Mouse (Mus musculus): ENCODE measurements at regions not wholly inside any gene's neighbourhood (a gene's known extent, or its start where the extent isn't known, plus 50 kb on each side); places are given as distances from the start of the nearest gene placed in this dataset.

- DNase-seq (ENCODE audit: low spot score in 2 of 2) = no peak
Measured at GRCm38 (mm10) chr6:84441721-84442480, 151.8 kb downstream of the Cyp26b1 start.

- DNase-seq (ENCODE audit: low spot score in 2 of 2) = no peak
Measured at GRCm38 (mm10) chr6:84436716-84437115, 157.0 kb downstream of the Cyp26b1 start.

GRCm38 (mm10) chr6:84434532-84434931, 159.2 kb downstream of the Cyp26b1 start:
- no peak for DNase-seq (ENCODE audit: low spot score in 2 of 2)

- no peak for DNase-seq (ENCODE audit: low spot score in 2 of 2)
Measured at GRCm38 (mm10) chr6:84431622-84431955, 162.1 kb downstream of the Cyp26b1 start.

- no peak for DNase-seq (ENCODE audit: low spot score in 2 of 2)
Measured at GRCm38 (mm10) chr6:84430925-84431621, 162.6 kb downstream of the Cyp26b1 start.

GRCm38 (mm10) chr6:84430146-84430545, 163.6 kb downstream of the Cyp26b1 start:
- no peak for DNase-seq (ENCODE audit: low spot score in 2 of 2)

- peak; percentile 46 to 86 for DNase-seq (ENCODE audit: low spot score in 2 of 2)
Measured at GRCm38 (mm10) chr6:84429247-84429646, 164.5 kb downstream of the Cyp26b1 start.

- DNase-seq (ENCODE audit: low spot score in 2 of 2) = no peak
Measured at GRCm38 (mm10) chr6:84426691-84427090, 167.0 kb downstream of the Cyp26b1 start.

- peak in 1 of 2 experiments; percentile 23 for DNase-seq (ENCODE audit: low spot score in 2 of 2)
Measured at GRCm38 (mm10) chr6:84425823-84426222, 167.9 kb downstream of the Cyp26b1 start.

GRCm38 (mm10) chr6:84422946-84423345, 170.8 kb downstream of the Cyp26b1 start:
- DNase-seq (ENCODE audit: low spot score in 2 of 2) = no peak

GRCm38 (mm10) chr6:84419691-84420090, 174.0 kb downstream of the Cyp26b1 start:
- no peak for DNase-seq (ENCODE audit: low spot score in 2 of 2)

- DNase-seq (ENCODE audit: low spot score in 2 of 2) = no peak
Measured at GRCm38 (mm10) chr6:84419281-84419680, 174.4 kb downstream of the Cyp26b1 start.

GRCm38 (mm10) chr6:84416992-84417636, 176.6 kb downstream of the Cyp26b1 start:
- DNase-seq (ENCODE audit: low spot score in 2 of 2) = no peak

GRCm38 (mm10) chr6:84414400-84414799, 179.3 kb downstream of the Cyp26b1 start:
- DNase-seq (ENCODE audit: low spot score in 2 of 2) = no peak

- no peak for DNase-seq (ENCODE audit: low spot score in 2 of 2)
Measured at GRCm38 (mm10) chr6:84409863-84410513, 183.7 kb downstream of the Cyp26b1 start.

GRCm38 (mm10) chr6:84408513-84408912, 185.2 kb downstream of the Cyp26b1 start:
- no peak for DNase-seq (ENCODE audit: low spot score in 2 of 2)

GRCm38 (mm10) chr6:84407773-84408172, 185.9 kb downstream of the Cyp26b1 start:
- peak in 1 of 2 experiments; percentile 13 for DNase-seq (ENCODE audit: low spot score in 2 of 2)

GRCm38 (mm10) chr6:84404695-84405094, 189.0 kb downstream of the Cyp26b1 start:
- DNase-seq (ENCODE audit: low spot score in 2 of 2) = no peak

GRCm38 (mm10) chr6:84402431-84402830, 191.3 kb downstream of the Cyp26b1 start:
- DNase-seq (ENCODE audit: low spot score in 2 of 2) = no peak

- DNase-seq (ENCODE audit: low spot score in 2 of 2) = no peak
Measured at GRCm38 (mm10) chr6:84394496-84395090, 199.1 kb downstream of the Cyp26b1 start.

GRCm38 (mm10) chr6:84393519-84394231, 200.0 kb downstream of the Cyp26b1 start:
- DNase-seq (ENCODE audit: low spot score in 2 of 2) = no peak
